Mouse (Mus musculus) layer of hippocampus, adult 9-11 months (tissue): ENCODE data around the gene Cd300lb.

Source experiments
- DNase-seq: peaks from one replicate; pipeline ENCODE4 v3.0.0; 2022

Cd300lb gene

DNA sequence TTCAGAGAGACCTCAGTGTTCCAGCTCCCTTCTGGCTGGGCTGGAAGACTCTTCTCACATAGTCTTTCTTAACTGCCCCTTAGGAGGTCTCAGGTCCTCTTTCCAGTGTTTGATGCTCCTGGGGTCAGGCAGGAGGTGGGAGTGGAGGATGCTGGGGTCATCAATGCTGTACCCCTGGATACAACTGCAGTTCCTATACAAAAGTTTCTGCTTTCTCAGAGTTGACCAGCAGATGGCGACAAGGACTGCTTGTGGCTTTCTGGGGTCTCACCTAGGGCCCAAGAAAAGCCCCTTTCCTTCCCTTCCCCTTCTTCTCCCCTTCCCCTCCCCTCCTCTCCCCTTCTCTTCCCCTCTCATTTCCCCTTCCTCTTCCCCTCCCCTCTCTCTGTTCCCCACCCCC is 53.6 kb downstream of the Cd300lb start:
- peak; percentile 21 for DNase-seq

DNA sequence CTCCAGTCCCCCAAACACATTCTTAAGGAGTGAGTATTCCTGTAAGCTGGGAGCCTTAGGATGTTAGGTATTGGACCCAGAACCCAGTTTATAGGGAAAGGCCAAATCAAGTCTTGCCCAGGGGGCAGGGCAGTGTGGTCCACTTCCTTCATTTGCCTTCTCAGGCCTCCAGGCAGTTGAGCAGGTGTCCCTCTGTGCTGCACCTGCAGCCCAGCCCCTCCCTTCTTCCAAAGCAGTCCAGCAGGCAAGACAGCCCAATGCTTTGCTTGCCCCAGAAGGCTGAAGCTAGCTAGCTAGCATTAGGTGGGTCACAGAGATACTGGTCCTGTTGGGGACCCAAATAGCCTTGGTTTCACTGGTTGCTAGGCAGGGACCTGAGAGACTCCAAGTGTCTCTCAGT is 54.0 kb downstream of the Cd300lb start:
- DNase-seq = no peak

DNA sequence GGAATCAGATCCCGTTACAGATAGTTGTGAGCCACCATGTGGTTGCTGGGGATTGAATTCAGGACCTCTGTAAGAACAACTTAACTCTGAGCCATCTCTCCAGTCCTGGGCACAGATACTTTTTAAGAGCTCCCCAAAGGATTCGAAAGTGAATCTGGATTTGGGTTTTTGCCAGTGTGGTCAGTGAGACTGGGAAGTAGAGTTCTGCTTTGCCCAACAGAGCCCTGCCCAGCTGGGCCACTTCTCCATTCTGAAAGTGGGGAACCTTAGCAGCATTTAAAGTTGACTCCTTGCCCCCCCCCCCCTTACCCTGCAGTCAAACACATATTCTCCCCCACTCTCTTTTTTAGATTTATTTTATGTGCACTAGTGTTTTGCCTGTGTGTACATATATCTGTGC is 54.5 kb downstream of the Cd300lb start:
- peak; percentile 76 for DNase-seq

DNA sequence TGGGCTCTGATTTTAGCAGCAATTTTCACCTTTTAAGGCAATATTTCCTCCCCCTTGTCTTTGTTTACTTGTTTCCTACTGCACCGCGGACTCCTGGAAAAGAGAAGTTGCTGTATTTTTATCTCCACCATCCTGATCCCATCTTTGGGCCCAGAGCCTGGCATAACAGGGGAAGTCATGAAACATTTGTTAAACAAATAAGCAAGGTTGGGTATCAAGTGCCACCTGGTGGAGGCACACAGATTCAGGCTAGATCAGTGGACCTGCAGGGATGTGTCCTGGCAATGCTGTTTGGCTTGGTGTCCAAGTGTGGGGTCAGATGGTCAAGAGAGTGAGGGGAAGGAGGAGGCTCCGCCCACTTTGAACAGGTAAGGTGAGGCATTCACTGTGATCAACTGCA is 57.0 kb downstream of the Cd300lb start:
- peak; percentile 47 for DNase-seq

DNA sequence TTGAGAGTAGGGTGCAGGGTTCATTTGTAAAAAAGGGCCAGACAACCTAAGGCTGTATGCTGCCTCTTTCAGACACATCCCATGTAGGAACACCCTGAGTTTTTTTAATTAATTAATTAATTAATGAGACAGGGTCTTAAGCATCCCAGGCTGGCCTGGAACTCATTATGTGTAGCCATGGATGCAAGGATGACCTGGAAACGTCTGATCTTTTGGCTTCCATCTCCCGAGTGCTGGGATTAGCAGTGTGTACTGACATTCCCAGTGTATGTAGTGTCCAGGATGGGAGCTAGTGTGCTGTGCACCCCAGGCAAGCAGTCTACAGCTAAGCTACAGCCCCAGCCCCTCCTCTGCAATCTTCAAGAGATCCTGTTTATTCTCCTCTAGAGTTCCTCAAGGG is 57.6 kb downstream of the Cd300lb start:
- DNase-seq = no peak

DNA sequence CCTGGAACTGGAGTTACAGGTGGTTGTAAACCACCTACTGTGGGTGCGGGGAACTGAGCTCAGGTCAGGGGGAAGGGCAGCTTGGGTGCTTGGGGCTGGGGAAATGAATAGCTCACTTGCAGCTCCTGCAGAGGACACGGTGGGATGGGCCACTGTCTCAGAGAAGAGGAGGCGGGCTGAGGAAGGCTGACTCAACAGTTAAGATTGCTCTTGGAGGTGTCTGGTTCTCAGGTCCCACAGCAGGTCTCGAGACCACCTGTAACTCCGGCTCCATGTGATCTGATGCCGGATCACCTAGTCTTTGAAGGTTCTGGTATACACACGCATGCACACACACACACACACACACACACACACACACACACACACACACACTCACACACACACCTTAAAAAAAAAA is 58.0 kb downstream of the Cd300lb start:
- DNase-seq = no peak

DNA sequence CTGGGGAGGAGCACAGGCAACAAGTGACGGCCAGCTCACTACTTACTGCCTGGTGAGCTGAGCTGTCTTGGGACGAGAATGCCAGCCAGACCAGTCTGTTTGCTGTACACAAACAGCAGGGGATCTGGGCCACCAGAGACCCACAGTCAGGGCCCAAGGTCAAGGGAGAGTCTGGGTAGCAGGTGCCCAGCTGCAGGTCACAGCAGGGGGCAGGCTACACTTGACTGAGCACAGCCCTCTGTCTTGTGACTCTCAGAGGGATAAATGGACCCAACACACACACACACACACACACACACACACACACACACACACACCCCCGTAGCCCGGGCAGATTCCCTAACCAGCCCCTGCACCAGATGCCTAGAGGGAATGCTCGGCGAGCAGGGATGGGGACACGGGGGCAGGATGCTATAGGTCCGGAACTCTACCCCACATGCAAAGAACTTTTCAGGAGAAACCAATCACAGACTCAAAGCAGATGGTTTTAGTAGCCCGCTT is 58.8 kb downstream of the Cd300lb start:
- no peak for DNase-seq

DNA sequence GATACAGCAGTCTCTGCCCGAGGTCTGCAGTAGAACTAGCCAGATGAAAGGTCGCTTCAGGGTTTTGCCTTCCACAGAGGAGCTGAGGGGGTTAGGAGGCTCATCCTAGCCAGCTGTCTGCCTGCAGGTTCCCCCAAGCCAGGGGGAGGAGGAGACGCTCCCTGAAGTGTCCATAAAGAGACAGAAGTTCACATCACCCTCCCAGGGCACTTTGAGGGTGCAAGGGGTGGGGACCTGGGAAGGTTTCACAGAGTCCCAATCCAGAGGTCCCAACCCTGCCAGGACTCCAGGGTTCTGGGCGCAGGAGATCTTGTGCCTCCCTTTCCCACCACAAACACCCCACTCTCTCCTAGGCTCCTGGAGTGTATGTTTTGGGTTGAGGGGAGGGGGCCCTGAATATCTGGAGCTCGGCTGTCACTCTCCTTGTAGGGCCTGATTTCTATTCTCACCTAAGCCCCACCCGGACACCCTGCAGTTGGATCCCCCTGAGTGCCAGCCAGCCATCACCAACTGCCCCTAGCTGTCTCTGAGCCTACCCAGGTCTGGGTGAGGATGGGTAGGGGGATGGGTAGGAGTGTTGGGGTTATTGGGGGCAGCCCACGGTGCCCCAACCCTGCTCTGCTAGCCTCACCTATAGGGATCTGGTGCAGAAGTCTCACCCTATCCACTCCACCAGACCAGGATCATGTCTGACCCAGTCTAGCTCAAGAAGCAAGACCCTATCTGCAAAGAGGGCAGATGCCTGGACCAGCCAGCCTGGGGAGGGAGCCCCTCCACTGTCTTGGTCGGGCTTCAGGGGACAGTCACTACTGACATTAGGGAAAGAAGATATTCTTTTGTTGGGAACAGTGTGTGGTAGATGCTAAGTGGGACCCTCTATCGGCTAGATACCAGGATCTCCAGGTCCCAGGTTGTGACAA is 59.7 kb downstream of the Cd300lb start:
- DNase-seq = no peak

DNA sequence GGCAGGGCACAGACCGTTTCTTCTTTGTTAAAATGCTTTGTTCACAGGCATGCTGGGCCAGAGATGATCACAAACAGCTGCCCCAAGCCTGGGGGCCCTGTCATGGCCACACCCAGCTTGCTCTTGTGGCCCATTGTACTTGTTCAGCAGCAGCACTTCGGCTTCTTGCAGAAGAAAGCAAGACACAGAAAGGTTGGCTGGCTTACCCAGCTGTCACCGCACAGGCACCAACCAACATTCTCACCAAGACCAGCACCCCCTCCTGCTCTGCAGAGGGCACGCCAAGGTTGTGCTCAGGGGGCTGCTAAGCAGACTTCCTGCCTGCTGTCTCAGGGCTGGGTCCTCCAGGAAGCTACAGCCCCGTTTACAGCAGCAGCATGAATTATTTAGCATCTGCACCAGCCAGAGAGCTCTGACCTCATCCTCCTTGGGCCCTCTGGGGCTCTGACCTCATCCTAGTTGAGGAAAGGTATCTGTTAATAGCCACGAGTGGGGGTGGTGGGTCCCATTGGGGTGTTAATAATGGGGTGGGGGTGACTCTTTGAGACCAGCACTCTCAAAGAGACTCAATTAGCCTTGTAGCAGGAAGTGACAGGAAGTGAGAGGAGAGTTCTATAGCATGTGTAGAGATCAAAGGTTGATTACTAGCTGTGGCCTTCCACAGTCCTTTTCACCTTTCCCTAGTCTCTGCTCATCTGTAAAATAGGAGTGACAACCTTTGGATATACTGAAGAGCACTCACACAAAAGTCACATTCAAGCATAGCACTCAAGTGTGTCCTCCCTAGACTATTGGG is 61.0 kb downstream of the Cd300lb start:
- DNase-seq = no peak
